Mouse (Mus musculus) erythroblast, embryonic 14.5 days (primary cell): ENCODE results near the gene Akr1c6.

Experiments
- GATA1 ChIP-seq: IDR thresholded peaks from 2 replicates; pipeline ENCODE4 v1.6.1; 2012; ENCODE audit warnings: low read length, inconsistent platforms, mixed read lengths
- TAL1 ChIP-seq: IDR thresholded peaks from 3 replicates; pipeline ENCODE4 v1.6.1; 2012; ENCODE audit warnings: low read length, inconsistent platforms, mixed read lengths

GRCm38 (mm10) chr13:4406771-4407170 is 27.3 kb upstream of the Akr1c6 start:
- TF ChIP-seq TAL1 (no peak), GATA1 (no peak)
